Mouse (Mus musculus): ENCODE results near the gene Sash1. TPM values are rescaled to one million over a fixed set of nuclear protein-coding genes. Genes with fewer than 3 reads are reported as not detected.

Gene Sash1
- total RNA-seq, 2 experiments from 2014 or later, result 25.6 to 28.4 TPM

DNA sequence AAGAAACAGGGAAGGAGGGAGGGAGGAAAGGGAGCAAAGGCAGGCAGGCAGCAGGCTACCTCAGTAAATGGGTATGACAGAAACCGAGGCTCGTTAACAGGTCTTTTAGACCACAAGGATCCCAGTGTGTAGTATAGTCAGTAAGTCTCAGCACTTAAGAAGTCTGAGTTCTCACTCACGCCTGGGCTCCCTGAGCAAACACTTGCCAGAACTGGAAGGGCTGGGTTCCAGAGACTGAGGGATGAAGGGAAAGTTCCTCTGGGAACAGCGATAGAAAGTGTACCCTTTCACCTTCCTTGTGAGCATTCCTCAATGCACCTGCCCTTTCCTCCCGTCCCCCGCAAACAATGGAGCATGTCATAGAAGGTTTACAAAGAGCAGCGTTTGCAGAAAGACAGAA is 16.5 kb upstream of the Sash1 start:
- DNase-seq, result no peak

DNA sequence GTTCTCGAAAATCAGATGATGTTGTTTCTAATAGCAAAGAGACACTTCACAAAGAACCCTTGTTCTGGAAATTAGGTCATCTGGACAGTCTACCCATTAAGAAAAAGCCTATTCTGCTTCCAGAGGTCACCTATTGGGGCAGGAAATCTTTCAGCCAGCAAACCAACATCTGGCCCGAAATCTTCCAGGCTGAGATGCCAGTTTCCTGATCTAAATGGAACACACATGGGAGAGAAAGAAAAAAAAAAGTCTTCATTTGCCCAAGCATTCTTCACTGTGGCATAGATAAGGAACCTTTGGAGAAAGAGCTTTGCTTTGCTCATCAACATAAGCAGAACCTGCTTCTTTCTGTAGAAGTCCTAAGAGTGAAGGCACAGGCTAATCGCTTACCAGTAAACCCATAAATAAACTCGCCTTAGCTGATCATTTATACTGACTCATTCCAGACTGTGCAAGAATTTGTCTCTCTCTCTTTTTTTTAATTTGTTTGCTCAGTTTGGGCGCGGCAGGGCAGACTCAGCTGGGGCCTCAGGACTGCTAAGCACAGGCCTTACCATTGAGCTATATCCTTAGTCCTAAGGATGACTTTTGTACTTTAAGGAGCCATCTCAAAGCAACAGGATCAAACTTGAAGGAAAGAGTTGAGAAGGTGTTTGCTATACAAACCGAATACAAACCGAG is 13.1 kb upstream of the Sash1 start:
- DNase-seq, result no peak

DNA sequence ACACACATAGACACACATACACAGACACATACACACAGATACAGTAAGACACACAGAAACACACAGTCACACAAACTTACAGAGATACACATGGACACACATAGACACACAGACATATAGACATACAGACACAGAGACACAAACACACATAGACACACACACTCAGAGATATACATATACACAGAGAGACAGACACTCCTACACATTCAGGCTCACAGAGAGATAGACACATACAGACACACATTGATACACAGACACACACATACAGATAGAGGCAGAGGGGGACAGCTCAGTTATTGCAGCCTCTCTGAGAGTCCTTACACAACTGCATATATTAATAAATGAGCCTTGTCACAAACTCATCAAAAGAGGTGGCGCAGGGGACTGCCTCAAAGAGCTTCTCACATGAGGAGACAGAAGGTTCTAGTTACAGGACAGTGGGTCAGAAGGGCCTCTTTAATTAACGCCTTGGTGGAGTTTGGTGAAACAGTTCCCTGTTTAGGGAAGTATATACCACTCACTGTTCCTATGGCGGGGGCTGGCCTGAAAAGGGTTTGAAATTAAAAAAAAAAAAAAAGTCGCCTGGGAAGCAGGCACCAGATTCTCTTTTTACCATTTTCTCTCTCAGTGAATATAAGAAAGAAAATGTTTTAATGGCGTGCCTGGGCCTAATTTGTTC is 12.4 kb upstream of the Sash1 start:
- no peak for DNase-seq

DNA sequence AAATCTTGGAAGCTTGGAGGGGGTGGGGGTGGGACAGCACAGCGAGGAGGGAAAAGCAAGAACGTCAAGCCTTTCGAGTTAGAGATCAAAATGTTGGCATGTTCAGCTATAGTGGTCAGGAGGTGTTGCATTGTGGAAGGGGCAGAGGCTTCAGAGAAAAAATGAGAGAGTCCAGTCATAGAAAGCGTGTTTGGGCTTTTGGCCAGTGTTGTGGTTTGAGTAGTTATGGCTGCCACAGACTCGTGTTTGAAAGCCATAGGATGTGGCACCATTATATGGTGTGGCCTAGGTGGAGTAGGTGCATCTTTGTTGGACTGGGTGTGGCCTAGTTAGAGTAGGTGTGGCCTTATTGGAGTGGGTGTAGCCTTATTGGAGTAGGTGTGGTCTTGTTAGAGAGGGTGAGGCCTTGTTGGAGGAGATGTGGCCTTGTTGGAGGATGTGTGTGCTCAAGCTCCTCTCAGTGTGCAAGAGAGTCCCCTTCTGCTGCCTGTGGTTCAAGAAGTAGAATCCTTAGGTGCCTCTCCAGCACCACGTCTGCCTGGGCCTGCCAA is 9.2 kb upstream of the Sash1 start:
- DNase-seq, result no peak

DNA sequence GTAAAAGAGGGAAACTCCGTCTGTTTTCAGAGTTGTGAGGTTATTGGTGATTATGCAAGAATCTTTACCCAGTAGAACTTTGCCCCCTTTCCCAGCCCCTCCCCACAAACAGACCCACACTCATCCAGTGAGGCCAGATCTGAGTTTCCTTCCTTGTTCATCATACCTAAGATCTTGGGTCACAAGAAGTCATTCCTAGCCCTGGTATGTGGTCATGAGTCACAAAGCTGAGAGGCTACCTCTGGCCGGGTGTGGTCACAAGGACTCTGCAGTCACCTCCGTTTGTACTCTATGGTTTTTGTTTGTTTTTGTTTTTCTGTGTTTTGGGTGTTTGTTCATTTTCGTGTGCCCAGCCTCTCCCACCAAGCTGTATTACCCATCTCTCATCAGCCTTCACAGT is 4.6 kb upstream of the Sash1 start:
- DNase-seq, result no peak

DNA sequence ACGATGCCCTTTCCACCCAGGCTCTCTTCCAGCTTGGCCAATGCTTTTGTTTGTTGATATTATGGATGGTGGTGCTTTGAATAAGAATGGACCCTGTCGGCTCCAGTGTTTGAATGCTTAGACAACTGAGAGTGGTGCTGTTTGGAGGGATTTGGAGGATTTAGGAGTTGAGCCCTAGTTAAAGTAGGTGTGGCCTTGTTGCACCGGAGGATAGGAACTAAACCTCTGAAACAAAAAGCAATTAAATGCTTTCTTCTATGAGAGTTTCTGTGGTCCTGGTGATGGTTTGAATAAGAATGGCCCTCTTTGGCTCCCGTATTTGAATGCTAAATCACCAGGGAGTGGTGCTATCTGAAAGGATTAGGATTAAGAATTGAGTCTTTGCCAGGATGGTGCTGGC is 3.5 kb upstream of the Sash1 start:
- DNase-seq, result no peak

DNA sequence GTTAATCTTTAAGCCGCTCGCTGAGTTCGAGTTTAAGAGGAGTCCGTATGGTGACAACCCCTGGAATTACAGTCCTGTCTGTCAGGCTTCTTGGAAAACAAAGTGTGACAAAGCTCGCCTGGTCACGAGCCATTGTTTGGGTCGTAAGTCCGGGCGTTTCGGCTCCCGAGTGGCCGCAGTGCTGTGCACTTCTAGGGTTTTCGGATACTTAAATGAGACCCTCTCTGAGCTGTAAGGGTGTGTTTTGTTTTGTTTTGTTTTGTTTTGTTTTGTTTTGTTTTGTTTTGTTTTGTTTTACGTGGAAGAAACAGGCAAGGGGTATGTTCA is 621 bp upstream of the Sash1 start:
- DNase-seq, result no peak

DNA sequence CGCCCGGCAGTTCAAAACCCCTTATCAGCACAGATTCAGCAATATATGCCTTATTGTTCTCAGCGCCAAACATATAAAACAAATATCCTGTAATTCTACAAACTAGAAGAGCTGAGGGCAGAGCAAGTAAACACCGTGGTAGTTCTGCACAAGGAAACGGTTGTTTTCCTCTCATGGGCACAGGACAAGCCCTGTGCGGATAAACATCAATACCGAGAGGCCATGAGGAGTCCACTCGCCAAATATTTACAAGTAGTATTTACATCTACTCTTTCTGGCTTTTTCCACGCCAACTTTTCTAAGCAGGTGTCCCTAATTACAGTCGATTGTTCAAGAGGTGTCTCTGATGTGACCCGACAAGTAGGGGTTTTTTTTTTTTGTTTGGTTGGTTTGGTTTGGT is 669 bp downstream of the Sash1 start:
- no peak for DNase-seq

DNA sequence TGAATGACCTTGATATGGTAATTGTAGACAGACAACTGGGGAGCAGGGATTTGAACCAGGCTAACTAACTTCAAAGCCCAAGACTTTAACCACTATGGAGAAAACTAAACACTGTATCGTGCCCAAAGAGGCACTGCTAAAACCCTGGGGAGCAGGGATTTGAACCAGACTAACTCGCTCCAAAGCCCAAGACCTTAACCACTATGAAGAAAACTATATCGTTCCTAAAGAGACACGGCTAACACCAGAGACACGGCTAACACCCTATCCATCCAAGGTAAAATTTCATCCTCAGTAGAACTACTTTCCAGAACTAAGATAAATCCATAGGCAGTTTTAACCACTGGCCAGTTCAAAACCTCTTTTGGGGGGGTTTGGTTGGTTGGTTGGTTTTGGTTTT is 1.3 kb downstream of the Sash1 start:
- no peak for DNase-seq

DNA sequence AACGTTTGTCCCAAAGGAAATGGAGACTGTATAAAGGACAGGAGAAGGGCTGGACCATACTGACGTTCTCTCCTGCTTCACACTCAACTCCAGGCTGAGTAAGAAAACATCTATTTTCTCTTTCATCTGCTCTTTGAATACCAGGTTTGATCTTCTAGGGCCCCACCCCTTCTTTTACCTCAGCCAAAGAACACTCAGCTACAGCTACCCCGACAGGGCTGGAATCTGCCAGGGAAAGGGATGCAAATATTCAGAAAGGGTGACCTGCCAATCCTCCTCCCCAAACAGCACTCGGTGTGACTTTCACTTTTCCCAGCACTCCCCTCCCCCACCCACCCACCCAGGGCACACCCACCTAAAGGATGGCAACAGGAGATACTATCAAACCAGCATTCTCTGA is 2.2 kb downstream of the Sash1 start:
- no peak for DNase-seq

DNA sequence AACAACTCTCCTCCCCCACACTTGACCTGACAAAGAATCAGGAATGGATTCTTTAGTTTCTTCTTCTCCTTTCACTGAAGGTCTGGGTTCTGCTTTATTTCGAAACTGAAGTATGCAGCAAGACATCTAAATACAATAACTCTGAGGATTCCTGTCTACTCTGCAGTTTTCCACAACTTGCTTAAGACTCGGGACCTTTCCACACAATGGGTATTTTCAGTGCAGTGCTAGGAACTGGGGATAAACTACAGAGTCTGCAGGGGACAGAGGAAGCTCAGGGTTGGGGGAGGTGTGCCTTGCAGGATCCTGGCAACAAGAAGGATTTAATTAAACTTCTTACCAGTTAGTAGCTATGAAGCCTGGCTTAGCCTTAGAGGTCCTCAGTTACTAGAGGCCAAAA is 4.1 kb downstream of the Sash1 start:
- no peak for DNase-seq

DNA sequence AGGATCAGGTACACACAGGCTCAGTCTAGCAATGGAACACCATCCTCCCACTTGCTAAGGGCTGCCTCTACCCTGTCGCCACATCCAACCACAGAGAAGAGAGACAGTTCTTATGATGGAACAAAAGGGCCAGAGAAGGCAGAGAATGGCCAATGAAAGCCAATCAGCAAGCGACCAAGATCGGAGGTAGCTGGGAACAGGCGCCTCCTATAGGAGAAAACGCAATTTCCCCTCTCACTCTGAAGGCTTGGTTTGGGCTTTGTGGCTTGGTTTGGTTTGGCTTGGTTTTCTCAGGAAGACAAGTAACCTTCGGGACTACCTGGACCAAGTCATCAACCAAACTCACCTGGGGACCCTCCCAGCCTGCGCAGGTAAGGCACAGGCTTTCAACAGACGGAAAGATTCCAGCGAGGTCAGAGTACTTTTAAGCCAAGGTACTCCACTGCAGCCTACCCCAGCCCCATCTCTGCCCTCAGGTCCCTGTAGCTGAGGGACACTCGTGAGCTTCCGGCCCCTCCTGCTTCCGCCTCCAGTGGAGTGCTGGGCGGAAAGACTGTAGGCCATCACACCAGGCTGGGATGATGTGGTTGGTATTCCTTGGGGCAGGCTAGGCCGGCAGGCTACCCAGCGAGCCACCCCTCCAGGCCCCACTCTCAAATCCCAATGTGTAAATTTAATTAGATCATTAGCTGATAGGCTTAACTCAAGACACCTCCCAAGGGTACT is 4.8 kb downstream of the Sash1 start:
- DNase-seq, result no peak

DNA sequence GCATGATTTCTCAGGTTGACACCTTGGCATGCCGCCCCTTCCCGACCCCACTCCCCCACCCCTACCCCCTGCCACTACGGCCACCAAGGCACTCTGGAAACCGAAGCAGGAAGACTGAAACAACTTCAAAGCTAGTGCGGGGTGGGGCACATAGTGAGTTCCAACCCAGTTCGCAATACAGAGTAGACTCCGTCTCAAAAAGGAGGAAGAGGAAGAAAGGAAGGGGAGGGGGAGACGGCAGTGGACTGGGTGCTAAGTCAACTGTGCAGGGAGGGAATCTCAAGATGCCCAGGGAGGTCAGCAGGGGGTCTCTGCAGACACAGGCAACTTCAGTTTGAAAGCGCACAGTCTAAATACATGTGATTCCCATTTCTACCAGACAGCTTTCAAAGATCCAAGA is 7.0 kb downstream of the Sash1 start:
- no peak for DNase-seq

DNA sequence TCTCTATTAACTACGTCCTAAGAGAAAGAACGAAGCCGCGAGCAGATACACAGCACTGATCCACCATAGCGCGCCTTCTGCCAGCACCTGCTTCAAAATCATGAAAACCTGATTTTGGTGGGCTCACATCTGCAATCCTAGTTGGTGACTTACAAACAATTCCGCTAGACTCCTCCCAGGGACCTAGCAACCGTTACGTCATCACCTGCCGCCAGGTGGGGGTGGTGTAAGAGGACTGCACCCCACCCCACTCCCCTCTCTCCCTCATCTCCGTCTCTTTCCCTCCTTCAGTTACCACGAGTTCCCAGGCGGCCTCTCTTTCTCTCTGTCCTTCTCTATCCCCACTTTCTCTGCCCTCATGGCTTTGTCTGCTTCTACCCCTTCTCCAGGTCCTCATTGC is 7.5 kb downstream of the Sash1 start:
- DNase-seq, result no peak

DNA sequence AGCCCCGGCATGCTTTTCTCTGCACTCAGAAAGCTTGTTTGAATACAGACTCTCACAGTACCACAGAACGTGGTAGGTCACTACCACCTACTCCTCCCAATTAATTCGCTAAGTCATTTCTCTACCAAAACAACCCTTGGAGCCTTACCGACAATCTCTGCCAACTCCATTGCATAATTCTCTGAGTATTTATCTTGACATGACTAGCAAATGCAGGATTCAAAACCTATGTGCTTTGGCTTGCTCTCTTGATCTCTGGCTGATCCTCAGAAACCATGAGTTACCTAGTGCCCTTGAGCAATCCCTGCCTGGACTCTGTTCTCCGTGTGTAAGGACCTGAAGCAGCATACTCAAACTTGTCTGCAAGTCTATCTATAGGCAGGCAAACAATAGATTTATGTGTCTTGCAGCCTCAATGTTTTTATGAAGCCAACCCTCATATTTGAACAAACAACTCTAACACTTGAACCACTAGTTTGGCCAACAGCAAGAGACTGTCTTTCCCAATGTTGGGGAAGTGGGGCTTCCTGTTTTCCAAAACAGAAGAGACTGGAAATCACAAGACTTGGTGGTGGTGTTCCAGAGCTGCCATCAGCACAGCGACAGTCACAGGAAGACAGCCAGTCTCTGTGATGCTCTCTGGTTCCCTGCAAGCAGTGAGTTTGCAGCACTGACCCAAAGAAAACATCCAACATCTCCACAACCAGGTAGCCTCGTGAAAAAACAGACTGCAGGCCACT is 12.1 kb downstream of the Sash1 start:
- DNase-seq, result peak in 1 of 2 experiments; percentile 21

DNA sequence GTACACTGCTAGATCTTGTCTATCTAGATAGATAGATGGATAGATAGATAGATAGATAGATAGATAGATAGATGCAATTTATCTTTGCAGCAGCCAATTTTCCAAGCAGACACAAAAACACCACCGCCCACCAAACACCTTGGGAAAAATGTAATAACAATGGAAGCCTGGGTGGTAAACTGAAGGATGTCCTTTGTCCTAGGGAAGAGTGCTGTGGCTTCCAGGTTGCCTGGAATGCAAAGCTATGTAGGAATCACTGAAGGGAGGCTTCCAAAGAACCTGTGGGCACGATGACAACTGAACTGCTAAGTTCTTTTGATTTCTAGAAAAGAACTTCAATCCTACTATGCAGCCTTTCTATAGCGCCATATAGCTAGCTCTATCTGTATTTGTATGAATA is 13.1 kb downstream of the Sash1 start:
- DNase-seq, result no peak

DNA sequence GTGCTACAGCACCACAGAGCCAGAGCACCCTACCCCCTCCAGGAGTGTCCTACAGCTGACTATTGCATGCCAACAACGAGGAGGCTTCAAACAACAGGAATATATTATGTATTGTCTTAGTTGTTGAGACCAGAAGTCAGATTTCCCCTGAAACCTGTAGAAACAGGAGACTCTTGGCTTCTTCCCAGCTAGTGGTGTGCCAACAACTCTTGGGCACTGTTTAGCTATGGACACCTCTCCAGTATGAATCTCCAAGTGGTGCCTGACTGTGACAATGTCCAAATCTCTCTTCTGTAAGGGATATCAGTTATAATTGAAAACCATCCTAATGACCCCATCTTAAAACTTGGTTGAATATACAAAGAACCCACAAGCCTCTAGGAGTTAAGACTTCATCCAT is 13.9 kb downstream of the Sash1 start:
- DNase-seq, result no peak

DNA sequence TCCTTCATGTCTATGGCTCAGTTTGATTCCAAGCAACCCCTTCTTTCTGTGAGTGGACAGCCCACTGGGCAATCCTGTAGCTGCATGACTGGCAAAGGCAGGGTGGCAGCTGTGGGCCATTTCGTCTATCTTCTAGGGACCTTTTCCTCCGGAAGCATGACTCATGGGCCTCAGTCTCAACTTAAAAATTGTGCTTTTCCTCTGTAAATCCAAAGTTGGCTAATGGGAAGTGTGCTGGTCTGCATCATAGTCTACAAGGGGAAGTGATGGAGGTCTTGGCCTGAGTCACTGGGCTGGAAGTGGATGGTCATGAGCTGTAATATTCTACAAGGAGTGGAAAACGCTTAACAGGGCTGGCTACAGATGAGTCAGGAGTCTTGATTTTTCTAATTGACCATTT is 15.5 kb downstream of the Sash1 start:
- peak in 1 of 2 experiments; percentile 40 for DNase-seq

DNA sequence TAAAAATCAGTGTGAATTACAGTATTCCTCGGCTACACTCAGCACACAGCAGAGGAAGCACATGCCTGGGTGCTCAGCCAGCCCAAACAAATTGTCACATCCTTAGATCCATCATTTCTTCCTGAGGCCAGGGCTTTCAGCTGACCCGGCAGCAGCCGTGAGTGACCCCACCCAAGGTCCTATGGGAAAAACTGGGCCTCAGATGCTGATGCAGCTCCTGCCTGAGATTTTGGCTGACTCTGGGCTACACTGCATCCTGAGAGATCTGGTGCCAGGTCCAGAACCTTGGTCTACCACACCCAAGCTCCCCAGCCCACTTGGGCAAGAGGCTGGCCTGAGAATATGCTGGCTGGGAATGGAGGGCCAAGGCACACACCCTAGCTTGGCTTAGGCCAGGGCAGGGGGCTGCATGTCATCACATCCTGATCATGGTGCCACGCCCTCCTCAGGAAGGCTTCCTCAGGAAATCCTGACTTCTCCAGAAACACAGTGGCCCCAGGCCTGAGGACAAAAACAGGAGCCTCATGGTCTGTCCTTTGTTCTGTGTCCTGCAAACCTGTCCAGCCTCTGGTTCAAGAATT is 19.7 kb downstream of the Sash1 start:
- DNase-seq, result peak; percentile 48 to 64

DNA sequence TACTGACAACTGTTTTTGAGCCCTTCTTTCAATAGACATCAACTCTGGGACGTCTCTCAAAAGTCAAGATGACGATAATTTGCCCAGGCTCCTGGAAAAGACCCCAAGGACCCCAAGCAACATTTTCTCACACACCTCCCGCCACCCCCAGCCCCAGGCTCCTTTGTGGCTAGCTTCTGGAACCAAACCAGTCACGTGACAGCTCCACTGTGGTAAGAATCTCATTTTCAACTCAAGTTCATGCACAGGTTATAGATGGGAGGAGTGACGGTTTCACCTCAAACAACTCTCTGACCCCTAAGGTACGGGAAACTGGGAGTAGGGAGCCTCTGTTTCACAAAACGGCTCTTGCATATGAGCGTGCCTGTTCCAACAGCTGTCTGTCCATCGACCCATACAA is 25.2 kb downstream of the Sash1 start:
- DNase-seq, result no peak

DNA sequence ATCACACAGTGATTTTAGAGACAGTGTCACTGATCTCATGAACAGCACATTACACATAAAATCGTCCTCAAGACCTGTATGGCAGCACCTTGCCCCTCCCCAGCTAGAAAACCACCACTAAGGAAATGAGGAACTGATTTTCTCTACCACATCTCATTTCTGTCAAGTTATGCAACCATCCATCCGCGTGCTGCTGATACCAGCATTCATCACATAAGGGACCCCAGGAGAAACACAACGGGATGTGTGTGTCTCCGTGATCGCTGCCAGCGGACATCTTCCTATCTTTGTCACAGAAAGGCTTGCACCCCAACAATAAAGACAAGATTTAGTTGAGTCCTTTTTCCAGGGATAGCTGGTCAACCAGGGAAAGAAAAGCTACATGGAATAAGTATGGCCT is 27.2 kb downstream of the Sash1 start:
- DNase-seq, result no peak

DNA sequence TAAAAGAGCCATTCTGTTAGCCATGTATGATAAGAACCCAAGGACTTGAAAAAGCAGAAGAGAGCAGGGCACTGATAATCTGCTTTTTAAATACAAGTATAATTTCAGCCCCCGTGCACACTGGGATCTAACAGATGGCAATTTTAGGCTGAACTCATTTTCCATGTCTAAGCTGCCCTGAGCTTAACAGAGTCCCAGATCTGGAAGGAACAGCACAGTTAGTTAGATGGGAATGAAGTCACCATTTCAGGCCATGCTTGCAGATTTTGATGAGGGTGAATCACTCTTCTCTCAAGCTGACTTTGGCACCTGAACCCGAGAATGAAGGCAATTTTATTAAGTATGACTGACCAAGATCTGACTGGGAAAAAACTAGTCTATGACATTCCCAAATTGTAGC is 28.9 kb downstream of the Sash1 start:
- DNase-seq, result no peak
